Mouse (Mus musculus): ENCODE measurements at regions not wholly inside any gene's neighbourhood (a gene's known extent, or its start where the extent isn't known, plus 50 kb on each side); places are given as distances from the start of the nearest gene placed in this dataset.
"Not testable (repeated sequence)": the region's sequence is repeated elsewhere in the genome, so short reads cannot be mapped to it uniquely, and the experiment has no call there.

DNA sequence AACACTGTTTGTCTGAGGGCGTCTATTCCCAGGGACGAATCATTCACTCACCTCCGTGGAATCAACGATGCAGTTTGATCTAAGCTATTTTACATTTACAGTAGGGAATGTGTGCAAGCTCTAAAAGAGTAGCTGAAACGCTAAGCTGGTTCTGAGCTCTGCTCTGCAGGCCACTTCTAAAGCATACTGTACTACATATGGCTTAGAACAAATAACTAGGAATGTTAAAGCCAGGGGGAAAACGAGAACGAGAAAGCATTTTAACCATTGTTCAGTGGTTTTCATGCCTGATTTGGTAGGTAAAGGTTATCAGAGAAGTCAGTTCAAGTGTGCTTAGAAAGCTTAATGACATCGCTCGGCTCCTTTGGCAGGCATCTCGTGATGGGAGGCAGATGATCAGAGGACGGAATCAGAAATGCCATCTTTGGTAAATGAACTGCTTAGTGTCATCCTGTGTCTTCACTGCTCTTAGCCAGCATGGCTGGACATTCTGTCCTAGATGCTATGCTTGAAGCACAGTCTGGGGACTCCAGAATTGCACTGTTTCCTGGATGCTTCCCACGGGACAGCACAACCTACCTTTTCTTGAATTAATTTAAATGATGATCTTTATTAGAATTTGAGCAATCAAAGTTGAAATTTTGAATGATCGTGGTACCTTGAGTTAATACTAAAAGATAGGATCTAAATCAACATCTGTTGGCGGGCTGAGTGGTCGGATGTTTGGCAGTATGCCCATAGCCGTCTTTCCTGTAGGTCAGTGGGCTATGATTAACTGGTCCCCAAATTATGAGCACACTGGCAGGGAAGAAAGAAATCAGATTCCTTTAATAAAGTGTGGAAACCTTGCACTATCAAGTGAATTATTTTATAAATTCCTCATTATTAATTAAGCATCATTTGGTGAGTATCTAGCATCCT, 495.2 kb downstream of the Hace1 start:
- no peak for DNase-seq (ENCODE audit: low spot score in 2 of 2)

DNA sequence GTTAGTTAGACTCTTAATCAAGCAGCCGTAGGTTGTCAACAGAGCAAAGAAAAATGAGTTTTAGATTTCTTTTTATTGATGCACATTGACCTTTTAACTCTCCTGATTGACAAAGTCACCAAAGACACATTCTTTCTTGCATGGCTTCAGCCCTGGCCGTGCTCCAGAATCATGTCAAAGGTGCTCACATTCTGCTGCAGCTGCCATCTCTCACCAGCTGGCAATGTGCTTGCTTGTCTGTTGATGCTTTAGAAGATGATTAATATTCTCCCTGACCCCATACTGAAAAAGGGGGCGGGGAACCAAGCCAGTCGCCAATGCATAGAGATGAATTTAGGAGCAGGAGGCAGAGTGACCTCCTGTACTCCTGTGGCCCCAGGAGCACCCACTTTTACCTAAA, 510.1 kb downstream of the Hace1 start:
- no peak for DNase-seq (ENCODE audit: low spot score in 2 of 2)

DNA sequence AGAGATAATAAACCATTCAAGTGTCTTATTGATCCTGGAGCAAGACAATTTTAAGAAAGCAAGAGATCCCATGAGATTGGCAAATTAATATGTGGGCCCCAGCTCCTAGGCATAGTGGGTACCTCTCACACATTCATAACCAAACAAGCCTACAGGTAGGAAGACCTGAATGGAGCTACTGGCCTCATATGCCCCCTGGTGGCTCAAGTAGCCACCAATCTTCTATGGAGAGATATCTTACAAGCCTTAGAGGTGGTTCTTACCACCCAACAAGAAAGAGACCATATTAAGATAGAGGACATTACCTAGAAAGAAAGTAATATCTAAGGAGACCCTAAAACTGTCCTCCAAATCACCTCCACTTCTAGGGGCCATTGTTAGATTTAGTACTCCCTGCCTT, 523.2 kb downstream of the Hace1 start:
- no peak for DNase-seq (ENCODE audit: low spot score in 2 of 2)

DNA sequence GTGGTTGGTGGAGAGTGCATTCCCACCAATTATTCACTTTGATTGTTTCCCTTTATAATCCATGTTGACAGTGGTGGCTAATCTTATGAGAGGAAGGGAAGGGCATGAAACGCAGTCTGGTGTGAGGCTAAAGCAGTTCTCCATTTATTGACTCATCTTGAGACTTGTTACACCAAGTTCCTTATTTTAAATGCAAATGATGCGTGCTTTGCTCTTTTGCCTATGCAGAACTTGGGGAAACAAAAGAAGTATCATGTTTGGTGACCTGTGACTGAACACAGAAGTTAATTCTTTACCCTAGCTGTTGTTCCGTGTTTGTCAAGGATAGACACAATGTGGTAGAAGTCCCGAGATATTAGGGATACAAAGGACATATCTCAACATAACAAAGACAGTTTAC, 531.2 kb downstream of the Hace1 start:
- DNase-seq (ENCODE audit: low spot score in 2 of 2) = no peak

DNA sequence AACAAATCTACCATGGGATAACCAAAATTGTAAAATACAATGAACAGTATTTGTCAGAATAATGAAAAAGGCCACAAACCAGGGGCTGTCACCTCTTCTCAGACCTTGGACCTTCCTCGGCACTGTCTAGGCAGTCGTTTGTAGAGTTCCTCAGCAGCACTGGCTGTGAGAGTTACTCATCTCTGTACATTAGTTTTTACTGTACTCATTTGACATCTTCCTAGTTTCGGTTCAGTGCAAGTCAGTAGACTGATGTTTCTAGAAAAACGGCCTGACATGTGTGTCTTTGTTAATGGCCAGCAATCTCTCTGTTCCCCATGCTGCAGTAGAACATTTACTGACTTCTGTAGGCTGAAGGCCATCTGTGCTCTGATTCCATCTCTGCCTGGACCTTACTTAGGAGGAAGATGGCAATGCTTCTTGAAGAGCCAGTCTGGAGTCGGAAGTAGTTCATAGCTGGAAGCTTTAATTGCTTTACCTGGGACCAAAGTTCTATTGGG, 537.1 kb downstream of the Hace1 start:
- DNase-seq (ENCODE audit: low spot score in 2 of 2) = no peak

DNA sequence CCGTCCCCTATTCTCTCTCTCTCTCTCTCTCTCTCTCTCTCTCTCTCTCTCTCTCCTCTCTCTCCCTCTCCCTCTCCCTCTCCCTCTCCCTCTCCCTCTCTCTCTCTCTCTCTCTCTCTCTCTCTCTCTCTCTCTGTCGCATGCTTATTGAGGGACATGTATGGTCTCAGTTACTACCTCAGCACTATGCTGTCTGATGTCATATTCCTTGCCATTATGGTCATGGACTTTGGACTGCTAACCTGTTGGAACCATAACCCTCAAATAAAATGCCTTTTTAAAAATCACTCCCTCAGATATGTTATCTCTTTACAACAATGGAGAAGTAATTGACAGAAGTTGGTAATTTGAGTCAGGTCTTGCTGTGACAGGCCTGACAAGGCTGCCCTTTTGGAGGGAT, 544.8 kb downstream of the Hace1 start:
- not testable (repeated sequence) for DNase-seq (ENCODE audit: low spot score in 2 of 2)

DNA sequence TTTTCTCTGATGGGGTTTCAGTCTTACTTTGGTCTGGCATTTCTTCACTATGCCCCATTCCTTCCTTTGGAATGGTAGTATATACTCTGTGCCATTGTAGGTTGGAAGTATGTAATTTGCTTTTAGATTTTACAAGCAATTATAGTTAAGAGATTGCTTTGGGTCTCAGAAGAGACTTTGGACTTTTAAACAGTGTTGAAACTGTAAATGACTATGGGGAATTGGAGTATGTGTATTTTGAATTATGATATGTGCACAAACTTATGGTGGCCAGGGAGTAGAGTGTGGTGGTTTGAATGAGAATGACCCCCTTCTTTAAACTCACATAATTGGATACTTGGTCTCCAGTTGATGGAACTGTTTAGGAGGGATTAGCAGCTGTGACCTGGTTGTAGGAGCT, 546.2 kb downstream of the Hace1 start:
- DNase-seq (ENCODE audit: low spot score in 2 of 2) = no peak

DNA sequence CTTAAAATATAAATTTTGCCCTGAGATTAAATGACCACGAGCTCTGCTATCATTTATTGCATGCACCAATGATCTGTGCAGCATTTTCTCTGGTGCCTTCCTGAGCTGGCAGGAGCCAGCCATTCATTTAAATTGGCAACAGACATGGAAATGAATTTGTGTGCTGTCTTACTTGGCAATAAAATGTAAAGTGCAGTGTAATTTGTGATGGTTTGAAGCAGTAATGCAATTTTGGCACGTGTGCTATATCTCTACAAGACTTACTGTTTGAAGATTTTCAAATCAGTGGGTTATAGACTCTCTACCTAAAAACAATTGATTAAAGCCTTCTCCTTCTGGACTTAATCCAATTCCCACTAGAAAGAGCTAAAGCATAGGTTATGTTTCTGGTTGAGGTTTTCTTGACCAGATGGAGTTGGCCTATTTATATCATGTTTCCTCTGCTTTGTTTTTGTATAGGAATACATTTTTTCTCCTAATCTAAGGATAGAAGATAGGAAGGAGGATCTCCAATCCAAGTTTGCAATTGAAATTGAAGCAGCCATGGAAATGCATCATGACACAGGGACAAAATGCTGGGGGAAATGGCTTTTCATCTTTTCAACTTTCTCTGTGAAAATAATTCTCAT, 557.6 kb downstream of the Hace1 start:
- no peak for DNase-seq (ENCODE audit: low spot score in 2 of 2)

DNA sequence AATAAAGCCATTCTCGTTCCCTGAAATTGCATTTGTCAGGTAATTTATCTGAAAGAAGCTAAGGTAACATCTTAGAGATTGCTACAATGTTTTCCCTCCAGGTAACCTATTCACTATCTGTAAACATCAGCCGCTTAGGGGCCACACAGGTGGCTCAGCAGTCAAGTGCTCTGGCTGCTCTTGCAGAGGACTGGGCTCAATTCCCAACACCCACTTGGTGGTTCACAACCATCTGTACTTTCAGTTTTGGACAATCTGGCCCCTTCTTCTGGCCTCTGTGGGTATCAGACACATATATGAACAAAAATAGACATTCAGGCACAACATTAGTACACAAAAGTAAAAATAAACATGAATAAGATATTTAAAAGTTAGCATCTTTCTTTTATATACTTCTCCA, 596.4 kb downstream of the Hace1 start:
- DNase-seq (ENCODE audit: low spot score in 2 of 2) = no peak

DNA sequence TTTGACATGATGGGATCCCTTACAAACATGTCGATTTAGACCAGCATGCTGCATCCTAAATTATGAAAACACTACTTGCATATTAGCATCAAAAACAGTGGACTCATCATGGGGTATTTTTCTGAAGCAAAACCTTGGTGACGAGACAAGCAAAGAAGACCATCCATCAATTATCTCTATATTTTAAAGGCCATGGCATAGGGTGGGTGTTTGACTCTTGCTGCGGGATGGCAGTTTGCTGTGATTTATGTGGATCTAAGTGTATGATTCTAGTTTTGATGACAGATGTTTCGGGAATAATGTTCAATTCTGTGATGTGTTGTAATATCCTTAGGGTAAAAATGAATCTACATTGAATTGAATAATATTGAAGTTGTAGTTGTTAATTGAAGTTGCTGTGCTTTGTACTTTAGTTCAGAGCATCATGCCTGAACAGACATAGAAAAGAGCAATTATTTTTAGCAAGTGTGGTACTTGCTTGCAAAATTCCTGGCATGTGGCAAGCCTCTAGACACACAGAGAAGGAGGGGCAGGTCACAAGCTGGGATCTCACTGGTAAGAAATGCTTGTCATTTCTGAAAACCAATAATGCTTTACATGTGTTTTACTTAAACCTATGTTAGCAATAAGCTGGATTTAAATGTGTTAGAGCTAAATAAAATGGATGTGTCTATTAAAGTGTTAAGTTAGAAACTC, 608.3 kb downstream of the Hace1 start:
- DNase-seq (ENCODE audit: low spot score in 2 of 2) = no peak

DNA sequence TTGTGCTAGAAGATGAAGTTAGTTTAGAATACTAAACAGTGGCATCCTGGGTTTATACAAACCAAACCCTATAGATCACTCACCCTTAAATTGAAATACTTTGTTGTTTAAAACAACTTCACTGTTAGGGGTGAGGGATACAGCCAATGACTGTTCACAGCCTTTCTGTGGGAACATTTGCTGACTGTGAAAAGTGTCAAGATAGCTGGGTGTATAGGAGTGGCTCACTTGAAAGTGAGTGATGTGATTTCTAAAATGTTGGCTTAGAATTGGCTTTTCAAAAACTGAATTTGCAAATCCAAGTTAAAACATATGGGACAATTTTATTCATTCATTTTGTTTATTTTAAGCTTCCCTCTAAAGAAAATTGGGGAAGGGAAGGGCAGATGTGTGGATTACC, 616.5 kb downstream of the Hace1 start:
- DNase-seq (ENCODE audit: low spot score in 2 of 2) = no peak

DNA sequence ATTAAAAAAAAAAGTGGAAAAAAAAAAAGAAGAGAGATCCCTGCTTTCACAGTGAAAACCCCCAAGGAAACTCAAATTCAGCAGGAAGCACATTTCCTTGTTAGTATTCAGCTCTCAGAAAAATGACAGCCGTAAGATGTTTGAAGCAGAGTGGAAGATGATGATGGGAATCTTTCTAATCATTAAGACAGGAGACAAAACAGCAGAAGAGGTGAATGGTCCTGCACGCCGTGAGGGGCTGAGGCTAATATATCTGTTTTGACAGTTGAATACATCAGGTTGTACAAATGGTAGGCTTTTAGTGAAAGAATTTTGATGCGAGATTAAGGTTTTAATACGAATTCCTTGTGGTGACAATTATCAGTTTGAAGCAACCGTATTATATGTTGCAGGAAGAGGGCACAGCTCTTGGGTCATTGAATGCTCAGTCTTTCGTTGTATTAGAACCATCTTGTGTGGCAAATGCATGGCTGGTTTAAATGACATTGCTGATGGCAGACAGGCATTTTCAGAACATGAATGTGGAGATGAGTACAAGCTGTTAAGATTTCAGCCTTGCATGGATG, 649.3 kb downstream of the Hace1 start:
- DNase-seq (ENCODE audit: low spot score in 2 of 2) = no peak

DNA sequence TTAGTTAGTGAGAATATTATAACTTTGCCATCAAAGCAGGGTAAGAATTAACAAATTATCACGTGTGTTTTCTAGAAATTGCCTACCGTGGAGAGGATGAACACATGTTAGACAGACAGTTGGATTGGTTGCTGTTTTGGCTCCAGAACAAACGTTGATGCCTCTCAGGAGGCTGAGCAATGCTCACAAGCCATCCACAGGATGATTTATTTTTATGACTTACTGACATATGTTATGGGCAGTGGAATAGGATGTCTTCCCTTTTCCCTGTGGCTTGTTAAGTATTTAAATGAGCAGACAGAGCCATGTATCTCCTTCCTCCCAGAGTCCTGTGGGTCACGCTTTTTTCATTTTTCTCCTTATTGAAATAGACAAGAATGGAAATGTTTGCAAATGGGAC, 652.0 kb downstream of the Hace1 start:
- no peak for DNase-seq (ENCODE audit: low spot score in 2 of 2)

DNA sequence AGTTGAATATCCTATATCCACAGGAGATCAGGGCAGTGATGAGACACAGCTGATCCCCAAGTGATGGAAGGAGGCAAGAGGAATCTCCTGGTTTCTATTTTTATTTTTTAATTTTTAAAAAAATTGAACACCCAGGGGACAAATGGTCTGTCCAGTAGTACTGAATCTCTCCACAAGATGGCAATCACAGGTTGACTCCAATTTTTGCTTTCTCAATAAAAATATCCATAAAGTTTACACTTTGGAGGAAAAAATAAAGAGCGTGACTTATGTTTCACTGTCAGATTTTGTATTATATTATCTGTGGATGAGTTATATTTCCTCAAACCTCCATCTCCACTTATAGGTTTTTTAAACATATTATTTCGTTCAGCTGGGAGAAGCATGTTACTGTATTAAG, 658.0 kb downstream of the Hace1 start:
- DNase-seq (ENCODE audit: low spot score in 2 of 2) = no peak

DNA sequence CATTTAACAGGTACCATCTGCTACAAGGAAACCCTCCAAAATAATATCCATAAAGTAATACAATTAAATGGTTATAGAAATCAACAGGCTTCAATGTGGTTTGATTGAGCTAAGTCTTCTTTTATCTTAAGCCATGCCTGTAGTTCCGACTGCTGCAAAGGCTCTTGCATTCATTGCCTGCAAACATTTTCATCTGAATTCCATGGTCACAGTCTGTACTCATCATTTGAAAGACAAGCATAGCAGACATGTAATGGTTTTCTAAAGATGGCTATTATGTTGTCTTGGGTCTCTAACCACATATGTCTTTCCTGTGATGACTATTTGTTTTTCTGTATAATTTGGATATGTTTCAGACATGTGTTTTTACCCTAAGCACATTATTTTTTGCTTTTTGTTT, 677.9 kb downstream of the Hace1 start:
- DNase-seq (ENCODE audit: low spot score in 2 of 2) = no peak

DNA sequence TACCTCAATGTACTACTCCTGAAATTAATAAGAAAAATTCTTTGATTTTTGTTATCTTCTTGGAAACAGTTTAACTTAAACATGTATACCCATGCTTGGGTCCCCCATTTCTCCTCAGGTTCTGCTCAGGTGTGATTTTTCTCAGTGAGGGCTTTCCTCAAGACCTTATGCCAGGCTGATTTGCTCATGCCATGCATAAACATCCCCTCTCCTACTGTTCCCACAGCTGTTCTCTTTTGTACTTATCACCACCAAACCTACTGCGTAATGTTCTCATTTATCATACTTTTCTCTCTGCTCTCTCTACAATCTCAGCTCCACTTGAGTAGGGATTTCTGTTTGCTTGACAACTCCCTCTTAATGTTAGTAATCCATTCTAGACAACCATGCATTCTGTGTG, 692.1 kb downstream of the Hace1 start:
- no peak for DNase-seq (ENCODE audit: low spot score in 2 of 2)

DNA sequence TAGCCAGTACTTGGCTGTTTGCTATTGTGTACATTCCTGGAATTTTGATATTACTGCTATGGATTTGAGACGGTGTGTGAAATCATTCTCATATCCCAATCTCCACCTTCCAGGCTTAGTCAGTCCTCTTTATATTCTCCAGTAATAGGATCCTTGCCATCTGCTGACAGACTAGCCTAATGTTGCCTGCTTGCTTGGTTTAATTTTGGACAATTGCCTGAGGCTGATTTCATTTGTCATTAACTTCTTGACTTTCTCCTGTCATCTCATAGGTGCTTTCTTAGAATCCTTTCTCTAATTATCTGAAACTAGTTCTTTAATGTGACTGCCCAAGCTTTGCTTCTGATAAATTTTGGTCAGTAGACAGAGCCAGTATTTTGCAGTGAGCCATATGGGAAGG, 696.2 kb downstream of the Hace1 start:
- no peak for DNase-seq (ENCODE audit: low spot score in 2 of 2)

DNA sequence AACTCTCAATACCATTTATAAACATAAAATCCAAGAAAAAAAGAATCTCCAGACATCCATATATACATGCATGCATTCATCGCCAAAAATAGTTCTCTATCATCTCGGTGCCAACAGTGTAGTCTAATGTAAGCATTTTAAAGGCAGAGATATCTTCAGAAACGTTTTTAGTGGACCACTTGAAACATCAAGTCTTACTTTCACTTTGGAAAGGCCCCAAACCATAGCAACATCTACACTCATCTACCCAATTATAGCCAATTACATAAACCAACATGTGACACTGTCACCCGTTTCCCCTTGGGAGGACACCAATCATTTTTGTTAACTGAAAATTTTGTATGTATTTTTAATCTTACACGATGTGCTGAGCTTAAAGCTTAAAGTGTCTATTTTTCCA, 716.7 kb downstream of the Hace1 start:
- no peak for DNase-seq (ENCODE audit: low spot score in 2 of 2)

DNA sequence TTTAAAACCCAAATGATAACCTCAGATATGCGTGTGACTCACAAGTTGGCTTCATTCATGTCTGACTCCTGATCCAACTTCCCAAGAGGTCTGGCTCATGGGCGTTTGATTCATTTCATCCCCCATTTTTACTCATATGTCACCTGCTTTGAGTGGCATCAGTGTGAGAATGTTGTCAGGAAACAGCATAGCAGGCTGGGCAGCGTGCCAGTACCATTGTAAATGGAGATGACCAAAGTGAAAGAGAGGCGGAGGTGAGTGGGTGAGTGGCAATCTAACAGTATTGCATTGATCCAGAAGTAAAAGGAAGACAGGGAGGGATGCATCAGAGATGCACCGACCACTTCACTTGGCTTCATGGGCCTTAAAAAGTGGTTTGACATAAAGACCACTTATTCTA, 720.7 kb downstream of the Hace1 start:
- no peak for DNase-seq (ENCODE audit: low spot score in 2 of 2)

DNA sequence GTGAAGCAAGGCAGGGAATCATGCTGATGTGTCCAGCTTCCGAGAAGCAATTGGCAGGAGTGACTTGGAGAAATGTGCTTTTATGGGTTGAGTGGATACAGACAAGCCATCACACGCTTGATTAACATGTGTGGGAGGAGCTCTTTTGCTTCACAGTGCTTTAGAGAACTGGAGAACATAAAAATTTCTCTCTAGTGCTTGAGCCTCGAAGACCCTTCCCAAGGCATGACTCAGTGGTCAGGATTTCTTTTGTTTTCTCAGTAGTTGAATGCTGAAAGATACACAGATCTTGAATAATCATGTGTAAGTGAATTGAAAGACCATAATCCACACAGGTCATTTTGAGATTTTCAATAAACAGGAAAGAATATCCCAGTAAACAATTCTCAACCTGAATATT, 721.9 kb downstream of the Hace1 start:
- DNase-seq (ENCODE audit: low spot score in 2 of 2) = no peak

DNA sequence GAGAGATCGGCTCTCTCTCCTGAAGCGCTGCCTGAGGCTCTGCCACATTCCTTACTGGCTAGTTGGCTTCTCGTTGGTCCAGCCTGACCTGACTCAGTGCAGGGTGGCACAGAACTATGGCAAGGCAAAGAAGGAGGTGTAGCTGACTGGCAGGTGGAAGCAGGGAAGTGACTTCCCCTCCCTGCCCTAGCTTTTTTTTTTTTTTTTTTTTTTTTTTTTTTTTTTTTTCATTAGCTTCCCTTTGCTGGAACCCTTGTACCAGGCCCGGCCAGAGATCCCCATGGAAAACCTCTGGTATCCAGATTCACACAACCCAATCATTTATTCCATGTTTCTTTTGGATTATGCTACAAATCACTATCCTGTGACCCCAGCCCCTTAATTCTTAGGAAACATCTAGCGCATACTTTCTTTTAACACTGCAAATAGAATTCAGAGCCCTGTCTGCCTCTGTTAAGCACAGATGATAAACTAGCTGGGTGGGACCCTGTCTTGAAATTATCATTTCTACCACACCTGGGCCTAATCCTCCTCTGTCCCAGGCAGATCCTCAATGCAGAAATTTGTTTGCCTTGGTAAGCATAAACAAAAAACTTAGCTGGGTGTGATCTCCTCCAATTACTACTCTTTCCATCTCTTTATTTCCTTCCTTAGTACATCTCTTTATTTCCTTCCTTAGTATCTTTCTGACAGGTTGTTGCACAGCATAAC, 742.9 kb downstream of the Hace1 start:
- no peak for DNase-seq (ENCODE audit: low spot score in 2 of 2)

DNA sequence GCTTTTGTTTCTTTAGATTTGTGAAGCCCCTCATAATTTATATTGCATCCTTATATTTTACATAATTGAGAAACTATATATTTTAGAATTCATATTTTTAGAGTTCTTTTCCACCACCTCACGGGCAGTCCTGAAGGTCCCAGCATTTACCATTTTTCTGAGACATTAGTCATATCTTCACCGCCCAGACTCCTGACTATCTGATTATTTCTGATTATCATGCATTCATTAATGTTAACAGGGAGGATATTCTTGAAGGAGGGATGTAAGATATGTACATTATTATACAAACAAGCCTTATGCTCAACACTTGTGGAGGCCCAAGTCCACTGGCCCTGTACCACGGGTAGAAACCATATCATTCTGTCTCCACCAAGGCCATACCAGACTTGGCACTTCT, 743.4 kb downstream of the Hace1 start:
- DNase-seq (ENCODE audit: low spot score in 2 of 2) = no peak

All from spleen, postnatal 10 days (tissue).